Mouse (Mus musculus) heart, postnatal 10 days (tissue): ENCODE results near the gene Sfxn3. TPM values are rescaled to one million over a fixed set of nuclear protein-coding genes. Genes with fewer than 3 reads are reported as not detected.

Experiments used
- DNase-seq, 2 experiments: peaks; one replicate each; pipeline ENCODE4 v3.0.0; 2021
- intact Hi-C: fragments of 180-260 bp; cut with DNase I; formaldehyde crosslinking; loops from one replicate; pipeline ENCODE4 v1.15.1; 2025
- total RNA-seq, 2 experiments: library from RNA; stranded (reverse); gene quantifications; 2 replicates each; pipeline ENCODE4 v1.2.3; 2021

Gene Sfxn3
- total RNA-seq, 2 experiments from 2014 or later = 21.8 to 23.9 TPM

DNA sequence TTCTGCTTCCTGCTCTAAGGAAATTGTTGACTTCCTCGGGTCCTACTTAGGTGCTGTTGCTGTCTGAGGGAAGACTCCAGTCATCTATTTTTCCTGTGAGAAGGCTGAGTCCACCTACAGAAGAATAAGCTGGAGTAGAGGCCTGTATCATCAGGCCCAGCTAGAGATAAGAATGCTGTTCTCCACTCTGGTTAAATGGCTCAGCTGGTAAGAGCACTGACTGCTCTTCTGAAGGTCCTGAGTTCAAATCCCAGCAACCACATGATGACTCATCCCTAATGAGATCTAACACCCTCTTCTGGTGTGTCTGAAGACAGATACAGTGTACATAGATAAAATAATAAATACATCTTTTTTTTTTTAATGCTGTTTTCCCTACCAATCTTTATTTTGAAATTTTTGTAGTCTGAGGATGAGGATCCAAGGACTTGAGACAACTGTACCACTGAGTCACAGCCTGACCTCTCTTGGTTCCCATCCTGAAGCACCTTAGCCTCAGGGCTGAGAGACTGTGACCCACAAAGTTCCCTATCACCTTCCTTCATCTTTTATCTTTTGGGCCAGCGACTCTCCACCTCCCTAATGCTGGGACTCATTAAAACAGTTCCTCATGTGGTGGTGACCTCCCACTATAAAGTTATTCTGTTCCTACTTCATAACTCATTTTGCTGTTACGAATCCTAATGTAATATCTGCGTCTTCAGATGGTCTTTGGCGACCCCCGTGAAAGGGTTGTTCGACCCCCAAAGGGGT lies 20.6 kb downstream of the Sfxn3 start:
- intact Hi-C loops = no loop called here
- DNase-seq = no peak

DNA sequence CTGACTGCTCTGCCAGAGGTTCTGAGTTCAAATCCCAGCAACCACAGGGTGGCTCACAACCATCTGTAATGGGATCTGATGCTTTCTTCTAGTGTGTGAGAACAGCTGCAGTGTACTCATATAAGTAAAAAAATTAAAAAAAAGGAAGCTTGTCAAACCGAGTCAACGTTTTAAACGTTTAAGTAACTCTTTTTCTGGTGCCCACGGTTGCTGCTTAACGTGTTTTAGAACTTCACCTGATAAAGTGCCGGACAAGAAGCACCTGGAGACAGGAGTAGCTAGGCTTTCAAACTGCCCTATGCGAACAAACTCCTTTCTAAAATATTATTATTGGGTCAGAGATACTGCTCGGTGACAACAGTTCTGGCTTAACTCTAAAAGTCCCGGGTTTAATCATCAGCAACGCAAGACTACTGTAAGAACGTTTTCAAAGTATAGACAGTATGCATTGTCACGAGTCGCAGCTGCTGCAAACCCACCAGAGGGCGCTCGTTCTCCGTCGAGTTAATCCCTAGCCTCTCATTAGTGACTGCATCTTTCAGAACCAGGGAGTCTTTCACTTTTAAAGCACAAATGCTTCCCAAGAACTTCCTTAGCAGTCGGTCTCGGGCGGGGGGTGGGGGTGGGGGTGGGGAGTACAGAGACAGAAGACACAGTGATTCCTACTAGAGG lies 26.7 kb downstream of the Sfxn3 start:
- peak; percentile 87 to 92 for DNase-seq
- intact Hi-C loops = no loop called here

DNA sequence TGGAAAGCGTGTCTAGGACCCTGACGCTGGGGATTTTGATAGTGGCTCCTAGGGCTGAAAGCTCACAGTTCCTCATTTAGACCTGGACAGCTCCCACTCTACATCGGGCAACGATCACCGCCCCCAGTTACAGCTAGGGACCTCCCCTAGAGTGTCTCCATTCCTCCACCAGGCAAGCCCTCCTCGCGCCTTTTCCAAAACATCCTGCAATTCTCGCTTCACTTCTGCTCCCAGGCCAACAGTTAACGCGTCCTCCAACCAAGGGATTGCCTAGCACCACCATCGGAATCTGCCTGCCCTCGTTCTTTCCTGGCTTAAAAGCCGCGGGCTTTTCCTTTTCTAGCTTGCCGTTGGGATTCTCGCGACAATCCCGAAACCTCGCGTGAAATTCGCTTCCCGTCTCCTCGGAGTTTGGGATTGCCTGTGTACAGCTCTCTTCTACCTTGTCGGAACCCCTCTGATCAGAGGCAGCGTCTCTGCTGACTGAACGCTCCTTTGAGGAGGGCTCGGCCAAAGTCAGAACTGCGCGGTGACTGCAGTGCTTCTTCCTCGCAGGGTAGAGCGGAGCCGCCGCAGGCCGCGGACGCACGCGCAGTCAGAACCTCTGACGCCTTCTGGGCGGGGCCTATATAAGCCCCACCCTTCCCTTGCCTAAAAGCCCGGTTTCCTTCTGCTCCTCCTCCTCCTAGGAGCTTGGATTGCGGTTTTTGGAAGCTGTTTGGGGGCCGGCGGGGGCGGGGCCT lies 27.4 kb downstream of the Sfxn3 start, which contains the start of gene Kazald1:
TSS of gene Kazald1 (plus strand) at position 662 of the 743 bp plus-strand sequence.
- peak; percentile 96 to 97 for DNase-seq
- intact Hi-C loops = no loop called here

DNA sequence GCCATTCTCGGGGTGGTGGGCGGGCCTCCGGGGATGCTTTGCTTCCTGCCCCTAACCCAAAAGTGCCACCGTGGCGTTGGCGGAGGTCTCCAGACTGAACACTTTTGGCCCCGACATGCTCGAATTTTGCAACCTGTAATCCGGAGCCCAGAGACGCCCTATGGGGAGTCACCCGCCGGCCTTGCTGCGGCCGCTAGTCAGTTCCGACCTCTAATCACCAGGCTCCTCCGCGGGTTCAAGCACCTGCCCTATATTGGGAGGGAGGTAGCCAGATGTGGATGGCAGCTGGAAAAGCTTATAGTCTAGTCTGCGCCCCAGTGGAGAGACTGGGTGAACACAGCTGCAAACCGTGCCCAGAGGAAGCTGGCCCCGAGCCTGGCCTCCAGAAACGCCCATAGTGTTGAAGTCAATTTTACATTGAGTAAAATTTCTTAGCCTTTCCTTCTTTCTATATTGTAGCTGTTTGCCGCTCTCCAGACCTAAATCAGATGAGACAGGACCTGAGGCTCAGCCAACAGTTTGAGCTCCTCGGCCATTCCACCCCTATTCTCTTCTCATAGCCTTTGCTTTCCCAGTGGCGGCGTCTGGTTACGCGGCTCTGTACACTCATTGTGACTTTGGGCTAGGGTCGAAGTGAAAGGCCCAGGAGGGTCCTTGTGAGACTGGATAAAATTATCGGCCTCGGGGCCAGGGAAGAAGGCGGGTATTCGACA lies 28.2 kb downstream of the Sfxn3 start:
- intact Hi-C loops = no loop called here
- peak; percentile 43 to 51 for DNase-seq

DNA sequence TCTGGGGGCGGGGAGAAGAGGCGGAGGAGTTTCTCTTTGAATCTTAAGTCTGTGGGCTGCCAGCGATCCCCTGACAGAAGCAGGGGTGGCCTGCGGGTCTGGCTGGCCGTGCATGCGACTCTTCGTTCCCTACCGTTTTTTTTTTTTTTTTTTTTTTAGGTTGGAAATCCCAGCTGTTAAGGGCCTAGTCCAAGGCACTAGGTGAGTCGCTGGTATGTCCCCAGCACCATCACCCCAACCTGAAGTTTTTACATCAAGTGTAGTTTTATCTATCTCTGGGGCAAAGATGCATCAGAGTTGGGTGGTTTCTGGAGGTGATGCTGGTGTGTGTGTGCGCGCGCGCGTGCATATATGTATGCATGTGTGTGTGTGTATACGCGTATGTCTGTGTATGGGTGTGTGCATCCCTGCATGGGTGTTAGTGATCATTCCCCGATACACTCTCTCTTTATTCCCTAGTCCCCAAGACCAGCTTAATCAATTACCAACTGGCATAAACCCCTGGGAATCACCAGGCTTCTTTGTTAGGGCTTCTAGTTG lies 28.8 kb downstream of the Sfxn3 start:
- intact Hi-C loops = no loop called here
- DNase-seq = peak; percentile 15 to 25

DNA sequence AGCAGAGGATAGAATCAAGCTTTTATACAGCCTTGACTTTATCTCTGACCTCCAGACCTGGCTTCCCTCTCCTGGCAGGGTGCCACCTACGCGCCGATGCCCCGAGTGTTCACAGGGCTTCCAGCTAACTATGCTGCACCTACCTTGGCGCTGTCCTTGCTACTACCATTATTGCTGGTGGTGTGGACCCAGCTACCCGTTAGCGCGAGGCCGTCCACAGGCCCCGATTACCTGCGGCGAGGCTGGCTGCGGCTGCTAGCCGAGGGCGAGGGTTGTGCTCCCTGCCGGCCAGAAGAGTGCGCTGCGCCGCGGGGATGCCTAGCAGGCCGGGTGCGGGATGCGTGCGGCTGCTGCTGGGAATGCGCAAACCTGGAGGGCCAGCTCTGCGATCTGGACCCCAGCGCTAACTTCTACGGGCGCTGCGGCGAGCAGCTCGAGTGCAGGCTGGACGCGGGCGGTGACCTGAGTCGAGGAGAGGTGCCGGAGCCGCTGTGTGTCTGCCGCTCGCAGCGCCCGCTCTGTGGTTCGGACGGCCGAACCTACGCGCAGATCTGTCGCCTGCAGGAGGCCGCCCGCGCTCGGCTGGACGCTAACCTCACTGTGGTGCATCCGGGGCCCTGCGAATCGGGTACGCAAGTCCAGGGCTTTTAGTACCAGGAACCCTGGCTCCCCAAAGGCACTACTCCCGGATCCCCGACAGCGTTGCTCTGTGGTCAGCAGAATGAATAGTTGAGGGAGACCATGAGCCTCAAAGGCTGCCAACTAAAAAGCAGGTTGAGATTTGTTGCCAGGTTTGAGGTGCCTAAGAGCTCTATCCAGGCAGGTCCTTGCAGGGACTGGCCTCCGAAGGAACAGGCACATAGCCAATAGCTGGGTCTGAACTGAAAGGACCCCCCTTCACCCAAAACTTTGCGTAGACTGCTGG lies 29.5 kb downstream of the Sfxn3 start:
- intact Hi-C loops = no loop called here

DNA sequence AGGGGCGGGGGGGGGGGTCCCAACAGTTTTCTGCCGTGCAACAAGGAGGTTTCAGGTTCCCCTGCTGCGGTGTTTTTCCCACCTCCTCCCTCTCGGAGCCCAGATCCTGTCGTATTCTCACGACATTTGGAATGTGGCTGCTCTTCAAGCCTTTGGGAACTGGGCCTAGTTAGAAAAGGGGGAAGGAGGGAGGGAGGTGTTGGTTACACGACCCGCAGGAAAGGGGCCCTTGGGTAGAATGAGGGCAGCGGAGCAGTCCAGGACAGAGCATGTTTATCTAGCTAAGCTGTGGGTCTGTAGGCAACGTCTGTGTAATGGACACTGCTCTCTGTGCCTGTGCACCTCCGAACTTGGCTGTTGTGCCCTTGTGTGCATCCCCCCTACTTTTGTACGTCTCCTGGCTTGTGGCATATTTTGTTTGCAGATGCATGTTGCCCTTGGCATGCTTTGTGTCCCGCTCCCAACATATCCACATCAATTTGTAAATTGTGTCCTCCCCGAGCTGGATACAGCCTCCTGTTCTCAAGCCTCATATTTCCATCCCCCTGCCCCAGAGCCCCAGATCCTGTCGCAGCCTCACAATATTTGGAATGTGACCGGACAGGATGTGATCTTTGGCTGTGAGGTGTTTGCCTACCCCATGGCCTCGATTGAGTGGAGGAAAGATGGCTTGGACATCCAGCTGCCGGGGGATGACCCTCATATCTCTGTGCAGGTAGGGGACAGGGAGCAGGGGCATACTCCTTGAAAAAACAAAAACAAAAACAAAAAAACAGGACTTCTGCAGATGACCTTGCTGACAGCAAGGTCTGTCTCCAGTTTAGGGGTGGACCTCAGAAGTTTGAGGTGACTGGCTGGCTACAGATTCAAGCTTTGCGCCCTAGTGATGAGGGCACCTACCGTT lies 30.7 kb downstream of the Sfxn3 start:
- intact Hi-C loops = loop anchor here (2.0 kb wide), 1 partner anchor 83 kb away; no protein-coding TSS in a partner anchor
- DNase-seq = peak in 1 of 2 experiments; percentile 38

More for the DNA sequence above, 29.5 kb downstream of the Sfxn3 start:
- DNase-seq = peak; percentile 69 to 78

DNA sequence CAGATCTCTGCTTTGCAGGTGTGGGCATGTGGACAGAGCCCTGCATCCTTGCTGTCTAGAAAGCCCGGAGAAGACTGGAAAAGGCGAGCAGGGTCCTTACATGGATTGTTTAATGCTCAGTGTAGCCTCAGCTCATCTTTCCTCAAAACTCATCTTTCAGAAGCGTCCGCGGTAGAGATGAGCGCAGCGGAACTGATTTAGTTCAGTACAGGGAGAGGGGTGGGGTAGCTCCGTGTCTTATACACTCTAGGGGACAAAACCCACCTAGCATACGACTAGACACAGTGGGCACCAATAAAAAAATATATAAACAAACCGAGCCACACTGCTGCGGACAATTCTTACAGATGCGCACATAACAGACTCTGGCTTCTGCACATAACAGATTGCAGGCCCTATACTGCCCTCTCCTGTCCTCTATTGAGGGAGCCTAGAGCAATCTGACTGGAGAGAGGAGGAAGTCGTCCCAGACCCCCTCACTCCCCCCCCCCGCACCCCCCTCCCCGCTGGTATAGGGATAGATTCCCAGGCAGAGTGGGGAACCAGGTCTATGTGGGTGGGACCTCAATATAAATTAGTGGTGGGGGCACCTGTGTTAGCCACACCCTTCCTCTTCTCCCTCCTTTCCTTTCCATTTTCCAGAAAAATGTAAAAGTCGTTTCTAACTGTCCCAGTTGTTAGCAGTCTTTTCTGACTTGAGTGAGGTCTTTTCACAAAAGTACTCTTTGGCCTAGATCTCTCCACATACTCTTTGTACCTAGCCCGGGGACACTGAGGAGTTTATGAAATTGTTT lies 31.9 kb downstream of the Sfxn3 start:
- intact Hi-C loops = loop anchor here (2.0 kb wide), 1 partner anchor 82 kb away; no protein-coding TSS in a partner anchor
- peak; percentile 41 to 57 for DNase-seq

DNA sequence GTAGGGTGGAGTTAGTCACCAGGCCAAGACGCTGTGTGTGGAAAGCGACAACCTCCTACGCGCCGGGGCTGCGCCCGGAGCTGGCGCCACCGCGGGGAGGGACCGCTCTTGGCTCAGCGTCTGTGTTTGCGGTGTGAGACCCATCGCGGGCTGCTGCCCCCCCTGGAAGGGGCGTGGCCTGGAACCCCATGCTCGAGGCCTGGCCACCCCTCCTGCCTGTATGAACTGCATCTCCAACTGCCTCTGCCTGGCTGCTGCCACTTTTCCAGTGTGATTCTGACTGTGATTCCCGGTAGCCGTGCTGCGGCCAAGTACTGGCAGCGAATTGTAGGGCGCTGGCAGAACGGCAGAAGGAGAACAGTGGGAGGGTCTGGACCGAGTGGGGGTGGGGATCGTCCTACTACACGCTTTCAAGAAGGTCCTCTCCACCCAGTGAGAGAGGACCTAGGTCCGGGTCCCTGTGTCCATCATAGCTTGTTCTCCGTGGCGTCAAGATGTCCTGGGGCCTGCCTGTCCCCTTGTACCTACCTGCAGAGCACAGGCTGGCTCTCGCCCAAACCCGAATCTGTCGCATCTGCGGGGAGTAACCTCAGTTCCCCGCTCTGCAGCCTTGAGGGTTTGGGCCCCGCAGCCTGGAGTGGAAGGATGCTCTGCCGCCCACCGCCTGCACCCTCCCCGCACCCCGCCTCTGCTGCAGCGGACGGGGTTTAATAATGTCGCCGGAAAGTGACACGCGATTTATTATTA lies 32.6 kb downstream of the Sfxn3 start:
- intact Hi-C loops = loop anchor here (2.0 kb wide), 2 partner anchors 23 to 81 kb away; no protein-coding TSS in a partner anchor

DNA sequence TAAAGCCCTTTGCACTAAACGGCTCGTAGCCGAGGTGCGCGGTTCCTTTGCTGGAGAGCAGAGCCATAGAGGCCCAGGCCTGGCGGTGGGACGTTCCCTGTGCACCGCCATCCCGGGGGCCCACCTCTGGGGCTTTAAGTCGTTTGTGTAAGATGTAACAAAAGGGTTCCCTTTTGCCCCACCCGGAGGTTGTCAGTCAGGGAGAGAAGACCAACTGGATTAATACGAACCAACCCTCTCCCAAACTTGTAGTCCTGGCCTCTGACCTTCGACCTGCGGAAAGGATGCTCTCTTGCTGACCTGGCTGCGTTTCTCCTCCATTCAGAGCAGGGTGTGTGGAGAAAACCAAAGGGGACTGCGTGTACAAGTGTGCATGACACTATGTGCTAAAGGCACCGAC lies 33.4 kb downstream of the Sfxn3 start:
- no peak for DNase-seq
- intact Hi-C loops = loop anchor here (2.0 kb wide), 1 partner anchor 24 kb away; no protein-coding TSS in a partner anchor

More for the DNA sequence above, 32.6 kb downstream of the Sfxn3 start:
- peak; percentile 82 to 86 for DNase-seq

DNA sequence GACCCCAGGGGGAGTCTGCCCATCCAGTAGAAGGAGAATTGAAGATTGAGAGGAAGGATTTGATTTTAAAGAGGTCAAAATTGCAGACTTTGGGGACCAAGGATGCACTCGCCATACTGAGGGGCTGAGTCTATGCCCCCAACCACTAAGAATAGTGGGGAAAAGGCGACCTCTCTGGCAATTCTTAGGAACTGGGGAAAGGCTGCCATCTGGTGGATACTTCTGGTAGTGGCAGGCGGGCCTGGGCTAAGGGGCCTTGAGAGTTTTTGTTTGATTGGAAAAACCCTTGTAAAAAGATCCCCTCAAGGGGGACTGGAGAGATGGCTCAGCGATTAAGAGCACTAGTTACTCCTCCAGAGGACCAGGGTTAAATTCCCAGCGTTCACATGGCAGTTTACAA lies 34.0 kb downstream of the Sfxn3 start:
- intact Hi-C loops = loop anchor here (2.0 kb wide), 1 partner anchor 24 kb away; no protein-coding TSS in a partner anchor
- peak; percentile 72 to 87 for DNase-seq

DNA sequence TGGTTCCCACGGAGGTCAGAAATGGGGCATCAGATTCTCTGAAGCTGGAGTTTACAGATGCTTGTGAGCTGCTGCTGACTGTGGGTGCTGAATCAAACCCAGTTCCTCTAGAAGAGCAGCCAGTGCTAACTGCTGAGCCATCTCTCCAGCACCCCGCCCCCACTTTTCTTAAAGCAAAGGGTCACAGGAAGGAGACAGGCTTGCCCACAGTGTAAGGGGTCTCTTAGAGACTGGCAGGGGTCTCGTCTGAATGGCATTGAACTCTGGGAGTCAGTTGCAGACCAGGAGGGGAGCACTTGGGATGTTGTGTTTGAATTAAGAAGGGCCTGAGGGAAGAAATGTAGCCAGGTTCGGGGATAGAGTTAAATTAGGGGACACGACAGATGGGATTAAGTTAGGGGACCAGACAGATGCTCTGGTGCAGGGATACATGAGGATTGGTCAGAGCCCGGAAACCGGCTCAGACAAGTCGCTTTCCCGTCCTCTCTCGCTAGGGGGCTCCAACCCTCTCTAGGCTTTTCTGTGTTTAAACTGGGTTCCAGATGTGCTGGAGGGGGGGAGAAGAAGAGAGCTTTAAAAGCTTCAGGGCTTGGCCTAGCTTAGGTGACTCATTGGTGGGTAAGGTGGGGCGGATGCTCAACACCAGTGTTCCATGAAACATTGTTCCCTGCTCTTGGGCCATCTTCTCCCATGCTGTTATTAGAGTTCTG lies 34.7 kb downstream of the Sfxn3 start:
- DNase-seq = peak; percentile 53 to 72
- intact Hi-C loops = loop anchor here (2.0 kb wide), 1 partner anchor 25 kb away; no protein-coding TSS in a partner anchor

DNA sequence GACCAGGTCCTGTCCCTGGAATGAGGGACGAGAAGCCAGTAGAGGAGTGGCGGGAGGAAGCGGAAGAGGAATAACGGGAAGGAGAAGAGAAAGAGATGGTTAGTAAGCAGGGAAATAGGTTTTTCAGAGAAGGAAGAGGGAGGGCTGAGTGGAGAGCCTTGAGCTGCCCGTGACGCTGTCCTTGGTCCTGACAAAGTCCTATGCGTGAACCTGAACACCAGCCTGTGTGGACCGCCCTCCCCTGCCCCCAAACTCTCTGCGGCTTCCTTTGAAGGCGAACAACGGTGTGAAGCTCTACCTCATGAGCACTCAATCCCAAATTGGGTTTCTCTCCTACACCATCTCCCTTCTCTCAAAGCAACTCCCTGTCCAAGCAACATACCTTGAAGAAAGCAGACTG lies 50.6 kb downstream of the Sfxn3 start:
- DNase-seq = peak; percentile 54 to 76
- intact Hi-C loops = no loop called here

DNA sequence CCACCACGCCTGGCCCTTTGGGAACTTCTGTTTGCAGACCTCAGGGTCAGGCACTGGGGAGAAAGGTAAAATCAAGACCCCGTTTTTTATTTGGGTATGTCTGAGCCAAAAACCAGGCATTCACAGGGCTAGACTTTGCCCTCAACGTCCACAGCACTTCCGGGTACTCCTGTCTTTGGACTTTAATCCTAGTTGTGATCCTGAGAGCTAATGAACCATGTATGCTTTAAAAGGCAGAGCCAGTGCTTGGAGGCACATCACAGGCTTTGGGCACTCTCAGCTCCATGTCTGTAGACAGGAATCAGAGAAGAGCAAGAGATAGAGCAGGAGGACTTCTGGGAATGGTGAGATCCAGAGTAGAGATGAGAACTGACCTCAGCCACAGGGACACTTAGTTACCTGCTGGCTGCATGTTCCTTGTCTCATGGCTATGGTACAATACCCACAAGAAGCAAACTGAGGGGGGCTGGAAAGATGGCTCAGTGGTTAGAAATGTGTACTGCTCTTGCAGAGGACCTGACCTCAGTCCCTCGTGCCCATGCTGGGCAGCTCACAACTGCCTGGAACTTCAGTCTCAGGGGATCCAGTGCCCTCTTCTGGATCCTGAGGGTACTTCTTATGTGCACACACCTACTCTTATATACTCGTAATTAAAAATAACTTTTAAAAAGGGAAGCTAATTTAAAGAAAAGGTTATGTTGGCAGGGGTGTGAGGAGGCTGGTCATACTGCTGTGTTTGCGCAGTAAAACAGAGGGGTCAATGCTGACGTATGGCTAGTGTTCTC lies 53.4 kb downstream of the Sfxn3 start:
- no peak for DNase-seq
- intact Hi-C loops = no loop called here

DNA sequence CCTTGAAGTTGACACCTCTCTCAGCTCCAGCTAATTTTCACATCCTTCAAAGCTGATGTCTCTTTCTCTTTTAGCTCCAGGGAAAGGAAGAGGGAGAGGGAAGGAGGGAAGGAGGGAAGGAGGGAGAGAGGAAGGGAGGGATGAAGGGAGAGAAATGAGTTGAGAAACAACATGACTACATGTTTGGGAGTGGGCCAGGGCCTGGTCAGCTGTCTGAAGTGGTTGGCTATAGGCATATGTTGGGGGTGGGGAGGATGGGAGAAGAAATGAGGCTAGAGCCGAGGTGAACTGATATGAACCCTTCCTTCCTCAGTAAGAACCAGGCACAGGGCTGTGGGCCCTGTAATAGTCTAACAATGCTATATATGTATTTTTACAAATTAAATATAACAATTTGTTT lies 58.3 kb downstream of the Sfxn3 start:
- no peak for DNase-seq

More for the DNA sequence above, 58.3 kb downstream of the Sfxn3 start:
- intact Hi-C loops = no loop called here
